Mouse (Mus musculus) embryo, embryonic 11.5 days (tissue): ENCODE results near the gene Spata1.

Experiments
- DNase-seq: peaks from one replicate; pipeline ENCODE4 v3.0.0-alpha.2; 2012; ENCODE audit warnings: low read depth, low spot score

The Spata1 gene

DNA sequence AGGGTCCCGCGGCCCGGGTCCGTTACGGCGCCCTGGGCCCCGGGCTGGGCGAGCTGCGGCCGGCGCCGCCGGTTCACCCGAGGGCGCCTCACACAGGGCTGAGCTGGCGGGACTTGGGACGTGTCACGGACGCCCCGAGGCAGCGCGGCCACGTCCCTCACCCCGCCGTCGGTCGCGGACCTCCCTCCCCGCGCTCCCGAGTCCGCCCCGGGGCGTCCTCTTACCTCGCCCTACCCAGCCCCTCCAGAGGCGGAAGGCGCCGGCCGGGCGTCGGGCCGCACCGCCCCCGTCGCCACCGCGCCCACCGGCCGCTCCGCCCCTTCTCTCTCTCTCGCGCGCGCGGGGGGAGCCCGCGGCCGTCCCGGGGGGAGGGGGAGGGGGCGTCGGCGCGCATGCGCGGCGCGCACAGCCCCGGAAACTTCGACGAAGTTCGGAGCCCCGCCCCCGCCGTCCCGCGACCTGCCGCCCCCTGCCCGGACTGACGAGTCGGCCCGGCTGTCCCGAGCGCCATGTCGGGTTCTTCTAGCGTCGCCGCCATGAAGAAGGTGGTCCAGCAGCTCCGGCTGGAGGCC lies at the start of gene Spata1, which contains the start of gene Gng5:
Gene Spata1, minus strand, starts transcription at position 323 of the 572 bp plus-strand sequence.
Gene Gng5, plus strand, starts transcription at position 377 of the 572 bp plus-strand sequence.
- peak; percentile 81 for DNase-seq

GRCm38 (mm10) chr3:146543632-146544031 lies 44.1 kb upstream of the Spata1 start:
- DNase-seq = no peak

DNA sequence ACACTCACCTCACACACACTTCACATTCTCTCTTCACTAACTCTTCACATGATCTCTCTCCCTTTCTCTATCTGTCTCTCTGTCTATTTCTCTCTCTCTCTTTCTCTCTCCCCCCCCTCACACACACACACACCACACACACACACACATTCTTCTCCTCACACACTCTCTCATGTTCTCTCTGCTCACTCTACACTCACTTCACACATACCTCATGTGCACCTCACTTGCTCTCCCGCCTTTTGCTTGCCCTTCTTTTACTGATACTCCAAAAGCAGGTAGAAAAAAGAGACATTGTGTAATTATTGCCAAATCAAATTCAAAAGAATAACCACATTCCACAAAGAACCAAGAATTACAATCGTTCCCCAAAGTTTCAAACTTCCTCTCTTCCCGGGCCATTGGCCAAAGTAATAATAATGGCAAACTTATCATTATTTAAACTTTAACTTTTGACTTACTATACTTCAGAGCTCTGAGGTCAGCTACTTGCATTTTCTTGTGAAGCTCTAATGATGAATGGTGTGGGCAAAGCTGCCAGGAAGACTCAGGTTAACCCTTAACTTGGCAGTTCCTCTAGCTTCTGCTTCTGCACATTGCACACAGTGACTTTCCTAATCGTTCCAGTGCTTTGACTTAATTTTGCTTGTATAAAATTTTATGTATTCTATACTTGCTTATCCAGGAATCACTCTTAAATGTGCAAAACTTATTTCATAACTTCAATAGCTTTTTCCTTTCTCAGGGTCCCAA lies 41.1 kb upstream of the Spata1 start:
- DNase-seq = no peak

DNA sequence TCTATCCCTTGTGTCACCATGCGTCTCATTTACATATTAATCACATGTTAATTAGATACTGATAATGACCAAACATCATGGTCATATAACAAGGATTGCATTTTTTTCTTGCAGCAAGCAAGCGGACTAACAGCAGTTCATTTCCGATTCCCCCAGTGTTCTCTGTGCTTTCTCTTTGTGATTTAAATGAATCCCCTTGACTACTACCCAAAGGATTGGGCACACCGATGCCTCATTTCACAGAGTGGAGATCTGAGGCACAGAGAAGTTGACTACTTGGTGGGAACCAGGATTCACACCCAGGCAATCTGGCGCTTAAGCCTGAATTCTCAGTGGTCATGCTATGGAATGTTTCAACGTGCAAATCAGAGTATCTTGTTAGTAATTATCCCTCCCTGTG lies 35.4 kb upstream of the Spata1 start:
- no peak for DNase-seq

- no peak for DNase-seq
These were observed 28.8 kb upstream of the Spata1 start for GRCm38 (mm10) chr3:146528335-146528734.

DNA sequence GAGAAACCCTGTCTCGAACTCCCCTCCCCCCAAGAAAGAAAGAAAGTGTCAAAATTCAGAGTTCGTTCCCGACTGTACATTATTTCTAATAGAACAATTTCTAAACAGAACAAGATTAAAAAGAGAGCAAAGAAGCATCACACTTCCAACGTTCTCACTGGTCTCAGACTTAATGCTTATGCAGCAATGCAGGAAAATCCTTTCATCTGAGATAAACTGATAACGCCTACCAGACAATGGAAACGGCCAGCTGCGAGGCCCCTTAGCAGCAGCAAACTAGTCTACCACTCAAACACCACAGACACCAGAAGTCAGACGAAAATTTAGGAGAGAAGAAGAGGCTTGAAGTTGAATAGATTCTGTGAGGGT lies 22.1 kb upstream of the Spata1 start:
- no peak for DNase-seq

GRCm38 (mm10) chr3:146520798-146521651 lies 21.5 kb upstream of the Spata1 start, which contains the start of gene Rpf1:
Gene Rpf1 (minus strand): TSS chr3:146521429.
- peak; percentile 82 for DNase-seq

GRCm38 (mm10) chr3:146520226-146520797 lies 20.8 kb upstream of the Spata1 start:
- DNase-seq = no peak

GRCm38 (mm10) chr3:146506711-146507110 lies 7.2 kb upstream of the Spata1 start:
- no peak for DNase-seq

- DNase-seq = no peak
These were observed 2.1 kb upstream of the Spata1 start for GRCm38 (mm10) chr3:146501601-146502123.

DNA sequence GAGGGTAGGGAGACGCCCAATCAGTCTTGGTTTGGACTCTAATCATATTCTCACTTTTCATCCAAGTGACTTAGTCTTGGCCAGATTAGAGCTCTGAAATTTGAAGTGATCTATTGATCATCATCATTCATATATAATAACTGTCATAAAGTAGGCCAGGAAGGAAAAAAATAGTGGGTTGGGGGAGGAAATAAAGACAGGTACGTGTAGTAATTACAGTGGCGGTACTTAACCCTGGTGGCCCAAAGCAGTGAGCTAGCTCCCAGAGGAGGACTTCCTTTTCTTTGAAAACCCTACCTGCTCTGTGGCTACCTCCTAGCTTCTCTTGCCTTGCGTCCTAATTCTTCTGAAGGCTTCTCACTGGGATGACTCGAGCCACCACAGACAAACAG lies 1.3 kb upstream of the Spata1 start:
- DNase-seq = no peak

GRCm38 (mm10) chr3:146500003-146500809 lies 653 bp upstream of the Spata1 start:
- no peak for DNase-seq

- no peak for DNase-seq
These were observed 564 bp downstream of the Spata1 start for GRCm38 (mm10) chr3:146498989-146499388.

DNA sequence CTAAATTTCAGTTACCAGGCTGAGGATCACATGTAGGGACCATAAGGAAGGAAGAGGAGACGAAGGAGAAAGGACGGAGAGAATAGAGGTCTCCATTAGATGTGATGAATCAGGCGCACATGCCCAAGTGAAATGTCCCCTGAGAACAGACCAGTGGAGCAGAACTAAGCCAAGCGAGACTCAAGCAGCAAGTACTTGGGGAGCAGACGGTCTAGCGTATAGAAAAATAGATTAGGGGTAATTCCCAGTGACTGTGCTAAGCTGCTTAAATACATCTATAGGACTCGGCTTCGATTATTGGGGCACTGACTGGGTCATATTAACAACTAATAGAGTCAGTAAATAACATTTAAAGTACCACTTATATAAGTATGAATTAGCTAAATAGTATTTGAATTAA lies 4.6 kb downstream of the Spata1 start:
- no peak for DNase-seq

GRCm38 (mm10) chr3:146486464-146486863 lies 13.1 kb downstream of the Spata1 start:
- no peak for DNase-seq

DNA sequence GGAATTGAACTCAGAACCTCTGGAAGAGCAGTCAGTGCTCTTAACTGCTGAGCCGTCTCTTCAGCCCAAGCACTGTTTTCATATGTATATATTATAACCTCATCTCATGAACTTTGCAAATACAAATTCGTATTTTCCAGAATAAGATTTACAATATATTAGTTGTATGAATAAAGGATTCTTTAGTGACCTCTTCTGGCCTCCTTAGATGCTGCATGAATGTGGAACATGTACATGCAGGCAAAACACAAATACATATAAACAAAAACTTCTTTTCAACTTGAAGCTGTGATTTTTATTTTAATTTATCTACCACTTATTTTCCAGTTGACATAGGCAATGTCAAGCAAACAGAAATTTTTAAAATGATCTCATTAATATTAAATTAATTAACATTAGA lies 17.5 kb downstream of the Spata1 start:
- DNase-seq = no peak

DNA sequence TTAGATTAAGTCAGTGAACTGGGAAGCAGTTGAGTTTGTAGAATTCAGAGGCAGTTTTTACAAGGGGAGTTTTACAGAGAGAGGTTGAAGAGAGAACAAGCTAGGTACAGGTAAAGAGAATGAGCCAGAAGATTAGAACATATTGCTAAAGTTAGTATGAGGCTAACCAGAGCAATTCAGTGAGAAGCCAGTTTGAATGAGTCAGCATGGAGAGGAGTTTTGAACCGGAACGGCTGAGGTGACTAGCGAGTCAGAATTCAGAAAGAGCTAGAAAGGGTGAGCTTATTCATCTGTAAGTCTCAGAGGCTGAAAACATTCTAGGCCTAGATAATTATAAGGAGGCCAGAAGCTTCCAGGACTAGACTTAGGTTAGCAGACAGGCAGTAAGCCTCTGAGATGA lies 25.1 kb downstream of the Spata1 start:
- no peak for DNase-seq

GRCm38 (mm10) chr3:146473741-146474140 lies 25.8 kb downstream of the Spata1 start:
- DNase-seq = no peak

DNA sequence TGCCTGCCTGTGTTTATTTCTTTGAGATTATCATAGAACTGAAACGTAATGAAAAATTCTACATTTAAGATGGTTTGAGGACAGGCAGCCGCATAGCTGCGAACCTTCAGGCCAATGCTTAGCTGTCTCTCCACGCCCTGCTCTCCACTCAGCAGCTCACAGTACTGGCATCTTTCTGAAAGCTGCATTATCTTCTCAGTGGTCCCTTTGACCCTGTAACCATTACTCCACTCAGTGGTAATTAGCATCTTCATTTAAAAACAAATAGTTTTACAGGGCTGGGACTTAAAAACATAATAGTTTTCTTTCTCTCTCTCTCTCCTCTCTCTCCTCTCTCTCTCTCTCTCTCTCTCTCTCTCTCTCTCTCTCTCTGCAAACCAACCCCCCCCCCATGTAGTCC lies 26.9 kb downstream of the Spata1 start:
- DNase-seq = no peak

- no peak for DNase-seq
These were observed 30.3 kb downstream of the Spata1 start for GRCm38 (mm10) chr3:146469226-146469625.

- DNase-seq = no peak
These were observed 36.6 kb downstream of the Spata1 start for GRCm38 (mm10) chr3:146462939-146463338.
